10 mouse cellular contexts compared by ENCODE assay signal in genomic region chr11:76456897-76457296, GRCm38 (mm10). TPM values are rescaled to one million over a fixed set of nuclear protein-coding genes. Genes with fewer than 3 reads are reported as not detected.
A peak's percentile ranks its signal among the peaks of the same experiment; 100 is the strongest.
DNase-seq lines count a peak whose midpoint lies in the region; ATAC-seq and TF ChIP-seq lines count a peak whose summit lies in the region.
"Had no signal": no experiment of that assay in that cellular context is flagged by ENCODE, and none has a peak within 500 bp of the region (broad histone marks: within the 10 kb centered on the region; RNA-seq: fewer than 3 reads in every experiment).

No protein-coding gene starts in this region.

- WGBS in forebrain, embryonic 12.5 days: 72% methylated on average over 10 of the region's 10 CpGs
- 72% methylated on average over 10 of the region's 10 CpGs for WGBS in forebrain, embryonic 16.5 days
- 72% methylated on average over 10 of the region's 10 CpGs for WGBS in midbrain, embryonic 10.5 days
- WGBS in midbrain, embryonic 11.5 days: 81% methylated on average over 10 of the region's 10 CpGs

- H3K36me3 ChIP-seq in forebrain, embryonic 12.5 days (replicated peaks): peaks cover 76% of the 10 kb centered on the region
- peaks cover 24% of the 10 kb centered on the region for H3K36me3 ChIP-seq in forebrain, embryonic 16.5 days (ENCODE audit: control insufficient read depth, insufficient read depth)
- H3K36me3 ChIP-seq in midbrain, embryonic 10.5 days: peaks cover 65% of the 10 kb centered on the region
- peaks cover 2% of the 10 kb centered on the region; the same call in 1 of the 2 replicates for H3K36me3 ChIP-seq in midbrain, embryonic 11.5 days (ENCODE audit: control insufficient read depth, insufficient read depth, low read length)

- TF ChIP-seq CTCF in left cerebral cortex, adult 2 months (IDR thresholded peaks at IDR 0.05): no peak

- intact Hi-C loops in left cerebral cortex, adult 2 months (cut with DNase I): loop anchor here (1.0 to 2.0 kb wide), 2 partner anchors 38 to 190 kb away; no protein-coding TSS in a partner anchor

- no peak overlapping the region for H3K9ac ChIP-seq in forebrain, embryonic 12.5 days
- H3K9ac ChIP-seq in forebrain, embryonic 16.5 days (replicated peaks; ENCODE audit: low read depth, low read length): no peak overlapping the region
- H3K9ac ChIP-seq in midbrain, embryonic 11.5 days (ENCODE audit: low read length): no peak overlapping the region
- H3K9ac ChIP-seq: embryonic facial prominence, embryonic 15.5 days had no signal

- no peak for DNase-seq in midbrain, embryonic 10.5 days (ENCODE audit: low spot score)
- no peak for DNase-seq in midbrain, embryonic 11.5 days (ENCODE audit: low spot score, missing footprints)
- DNase-seq in thymus, postnatal 0 days (ENCODE audit: low spot score): peak; percentile 64
- DNase-seq in left cerebral cortex, adult 2 months (ENCODE audit: extremely low spot score in 1 of 2, low spot score in 2 of 2): no peak
- no peak for DNase-seq in right cerebral cortex, postnatal 25 days

- no peak overlapping the region for H3K4me3 ChIP-seq in forebrain, embryonic 12.5 days (replicated peaks)
- no peak overlapping the region for H3K4me3 ChIP-seq in forebrain, embryonic 16.5 days (replicated peaks; ENCODE audit: low read length)
- no peak overlapping the region for H3K4me3 ChIP-seq in midbrain, embryonic 10.5 days
- H3K4me3 ChIP-seq in midbrain, embryonic 11.5 days (ENCODE audit: low read depth, low read length): no peak overlapping the region
- no peak overlapping the region for H3K4me3 ChIP-seq in left cerebral cortex, adult 2 months
- H3K4me3 ChIP-seq: embryonic facial prominence, embryonic 15.5 days; myocyte had no signal

- no peak overlapping the region for H3K4me2 ChIP-seq in forebrain, embryonic 12.5 days
- no peak overlapping the region for H3K4me2 ChIP-seq in forebrain, embryonic 16.5 days (ENCODE audit: low read length)
- no peak overlapping the region for H3K4me2 ChIP-seq in midbrain, embryonic 11.5 days
- H3K4me2 ChIP-seq: embryonic facial prominence, embryonic 15.5 days had no signal

- no peak overlapping the region for H3K27ac ChIP-seq in forebrain, embryonic 12.5 days
- no peak overlapping the region for H3K27ac ChIP-seq in forebrain, embryonic 16.5 days (ENCODE audit: low read length)
- 0 out of 2 replicates have a peak overlapping the region, but pooled peaks have one; percentile 13 for H3K27ac ChIP-seq in midbrain, embryonic 10.5 days (replicated peaks)
- H3K27ac ChIP-seq in midbrain, embryonic 11.5 days (ENCODE audit: low read depth, low read length): no peak overlapping the region
- H3K27ac ChIP-seq in left cerebral cortex, adult 2 months: no peak overlapping the region
- H3K27ac ChIP-seq: embryonic facial prominence, embryonic 15.5 days had no signal

- no peaks in the 10 kb centered on the region for H3K27me3 ChIP-seq in forebrain, embryonic 12.5 days
- no peaks in the 10 kb centered on the region for H3K27me3 ChIP-seq in forebrain, embryonic 16.5 days (replicated peaks; ENCODE audit: control insufficient read depth, insufficient read depth, low read length)
- H3K27me3 ChIP-seq in midbrain, embryonic 10.5 days (ENCODE audit: low read depth, poor library complexity, severe bottlenecking): peaks cover 34% of the 10 kb centered on the region
- H3K27me3 ChIP-seq in midbrain, embryonic 11.5 days (ENCODE audit: control insufficient read depth, insufficient read depth, low read length): no peaks in the 10 kb centered on the region
- H3K27me3 ChIP-seq: embryonic facial prominence, embryonic 15.5 days had no signal

- peaks cover 11% of the 10 kb centered on the region for H3K4me1 ChIP-seq in forebrain, embryonic 12.5 days
- no peaks in the 10 kb centered on the region for H3K4me1 ChIP-seq in forebrain, embryonic 16.5 days (replicated peaks; ENCODE audit: control insufficient read depth, insufficient read depth, low read length)
- peaks cover 11% of the 10 kb centered on the region for H3K4me1 ChIP-seq in midbrain, embryonic 10.5 days
- no peaks in the 10 kb centered on the region for H3K4me1 ChIP-seq in midbrain, embryonic 11.5 days (ENCODE audit: control insufficient read depth, insufficient read depth, low read length)

- peak; percentile 47; the same call in 1 of the 2 replicates for ATAC-seq in forebrain, embryonic 12.5 days (ENCODE audit: low FRiP score)
- no peak for ATAC-seq in forebrain, embryonic 16.5 days
- ATAC-seq in midbrain, embryonic 11.5 days (ENCODE audit: low FRiP score): no peak
- ATAC-seq in inflammation-experienced regulatory T-cells, adult 6 months: peak; percentile 80

- no peaks in the 10 kb centered on the region for H3K9me3 ChIP-seq in forebrain, embryonic 12.5 days
- H3K9me3 ChIP-seq in forebrain, embryonic 16.5 days (ENCODE audit: control insufficient read depth, low read length): no peaks in the 10 kb centered on the region
- H3K9me3 ChIP-seq in midbrain, embryonic 10.5 days (replicated peaks): no peaks in the 10 kb centered on the region
- H3K9me3 ChIP-seq in midbrain, embryonic 11.5 days (ENCODE audit: control insufficient read depth, low read length): no peaks in the 10 kb centered on the region
- H3K9me3 ChIP-seq: embryonic facial prominence, embryonic 15.5 days had no signal

RNA-seq across cellular contexts. Expression of gene Timm22, which starts 50.1 kb away (rescaled TPM):
- polyA plus RNA-seq in forebrain, embryonic 12.5 days (2016; fragmentation: Nextera tagmentation; extraction: Ambion mirVana): 103 and 109 TPM in 2 replicates
- 94.0 and 101 TPM in 2 replicates for polyA plus RNA-seq in forebrain, embryonic 16.5 days (2015; fragmentation: Nextera tagmentation; extraction: Ambion mirVana)
- polyA plus RNA-seq in midbrain, embryonic 10.5 days (2016; fragmentation: Nextera tagmentation; extraction: Ambion mirVana): 127 and 128 TPM in 2 replicates
- 117 and 118 TPM in 2 replicates for polyA plus RNA-seq in midbrain, embryonic 11.5 days (2014; fragmentation: Nextera tagmentation; extraction: Ambion mirVana)
- polyA plus RNA-seq in inflammation-experienced regulatory T-cells, adult 6 months (2017; shearing (Covaris generic)): 10 to 100 TPM; 60.7 to 86.9 (median 76.3) TPM
- polyA plus RNA-seq in thymus, postnatal 0 days (2015; fragmentation: Nextera tagmentation; extraction: Ambion mirVana): 116 and 117 TPM in 2 replicates
- total RNA-seq in left cerebral cortex, adult 2 months (2021): 10 to 100 TPM; 30.3 to 38.8 TPM

RNA-seq across cellular contexts. Expression of gene Nxn, which starts 58.0 kb away (rescaled TPM):
- 48.4 and 58.6 TPM in 2 replicates for polyA plus RNA-seq in forebrain, embryonic 12.5 days (2016; fragmentation: Nextera tagmentation; extraction: Ambion mirVana)
- polyA plus RNA-seq in forebrain, embryonic 16.5 days (2015; fragmentation: Nextera tagmentation; extraction: Ambion mirVana): 14.5 and 15.6 TPM in 2 replicates
- 59.3 and 59.5 TPM in 2 replicates for polyA plus RNA-seq in midbrain, embryonic 10.5 days (2016; fragmentation: Nextera tagmentation; extraction: Ambion mirVana)
- polyA plus RNA-seq in midbrain, embryonic 11.5 days (2014; fragmentation: Nextera tagmentation; extraction: Ambion mirVana): 43.8 and 51.3 TPM in 2 replicates
- 1 to 10 TPM; 1.1 to 2.0 (median 1.6) TPM for polyA plus RNA-seq in inflammation-experienced regulatory T-cells, adult 6 months (2017; shearing (Covaris generic))
- 32.2 and 33.8 TPM in 2 replicates for polyA plus RNA-seq in thymus, postnatal 0 days (2015; fragmentation: Nextera tagmentation; extraction: Ambion mirVana)
- 10 to 100 TPM; 11.2 TPM for total RNA-seq in left cerebral cortex, adult 2 months (2021)

Comparison
In these comparisons a context has a peak if more than half of its experiments do, and no peak if none do; other contexts are left out.
1. ATAC-seq: peak in forebrain, embryonic 12.5 days (single experiment) and inflammation-experienced regulatory T-cells, adult 6 months (single experiment); none in forebrain, embryonic 16.5 days (single experiment) and midbrain, embryonic 11.5 days (single experiment).